Mouse (Mus musculus) CD8-positive naive resting alpha-beta T cell, adult 2 months (primary cell): ENCODE results near the gene Cnga1.

ENCODE experiments used
- DNase-seq, 2 experiments: peaks; one replicate each; pipeline ENCODE4 v3.0.0; 2022; ENCODE audit warnings: low read depth in 2 of 2, low spot score in 2 of 2

The Cnga1 gene

GRCm38 (mm10) chr5:72644175-72644574, at the start of gene Cnga1:
Cnga1 (minus strand) TSS chr5:72644275.
- no peak for DNase-seq

GRCm38 (mm10) chr5:72690516-72690915, 46.4 kb upstream of the Cnga1 start:
- DNase-seq = no peak

GRCm38 (mm10) chr5:72689556-72689955, 45.5 kb upstream of the Cnga1 start:
- DNase-seq = no peak

GRCm38 (mm10) chr5:72681451-72681850, 37.4 kb upstream of the Cnga1 start:
- no peak for DNase-seq

GRCm38 (mm10) chr5:72674994-72675542, 31.0 kb upstream of the Cnga1 start:
- DNase-seq = no peak

- DNase-seq = no peak
Measured at GRCm38 (mm10) chr5:72671017-72671699, 27.1 kb upstream of the Cnga1 start.

GRCm38 (mm10) chr5:72668351-72668750, 24.3 kb upstream of the Cnga1 start:
- no peak for DNase-seq

GRCm38 (mm10) chr5:72666428-72666827, 22.4 kb upstream of the Cnga1 start:
- no peak for DNase-seq

GRCm38 (mm10) chr5:72665281-72665680, 21.2 kb upstream of the Cnga1 start:
- DNase-seq = peak; percentile 58 to 68

GRCm38 (mm10) chr5:72664854-72665253, 20.8 kb upstream of the Cnga1 start:
- DNase-seq = no peak

- DNase-seq = no peak
Measured at GRCm38 (mm10) chr5:72664126-72664525, 20.1 kb upstream of the Cnga1 start.

GRCm38 (mm10) chr5:72661051-72661781, 17.1 kb upstream of the Cnga1 start:
- no peak for DNase-seq

GRCm38 (mm10) chr5:72658375-72658774, 14.3 kb upstream of the Cnga1 start:
- DNase-seq = no peak

GRCm38 (mm10) chr5:72656270-72656791, 12.3 kb upstream of the Cnga1 start:
- no peak for DNase-seq

GRCm38 (mm10) chr5:72653068-72653674, 9.1 kb upstream of the Cnga1 start:
- DNase-seq = no peak

- DNase-seq = no peak
Measured at GRCm38 (mm10) chr5:72648987-72649735, 5.1 kb upstream of the Cnga1 start.

GRCm38 (mm10) chr5:72647958-72648595, 4.0 kb upstream of the Cnga1 start:
- DNase-seq = no peak

GRCm38 (mm10) chr5:72647418-72647907, 3.4 kb upstream of the Cnga1 start, which contains the start of gene Nipal1:
Nipal1 (plus strand) TSS chr5:72647795.
- DNase-seq = peak; percentile 71 to 74

- DNase-seq = no peak
Measured at GRCm38 (mm10) chr5:72646996-72647395, 2.9 kb upstream of the Cnga1 start.

- DNase-seq = peak; percentile 49 to 70
Measured at GRCm38 (mm10) chr5:72646131-72646530, 2.1 kb upstream of the Cnga1 start.
